Mouse (Mus musculus): ENCODE measurements around the gene Itga3. TPM values are rescaled to one million over a fixed set of nuclear protein-coding genes. Genes with fewer than 3 reads are reported as not detected.

The Itga3 gene
- total and polyA plus RNA-seq, 2 experiments from 2014 or later, result 12.3 to 33.2 TPM

DNA sequence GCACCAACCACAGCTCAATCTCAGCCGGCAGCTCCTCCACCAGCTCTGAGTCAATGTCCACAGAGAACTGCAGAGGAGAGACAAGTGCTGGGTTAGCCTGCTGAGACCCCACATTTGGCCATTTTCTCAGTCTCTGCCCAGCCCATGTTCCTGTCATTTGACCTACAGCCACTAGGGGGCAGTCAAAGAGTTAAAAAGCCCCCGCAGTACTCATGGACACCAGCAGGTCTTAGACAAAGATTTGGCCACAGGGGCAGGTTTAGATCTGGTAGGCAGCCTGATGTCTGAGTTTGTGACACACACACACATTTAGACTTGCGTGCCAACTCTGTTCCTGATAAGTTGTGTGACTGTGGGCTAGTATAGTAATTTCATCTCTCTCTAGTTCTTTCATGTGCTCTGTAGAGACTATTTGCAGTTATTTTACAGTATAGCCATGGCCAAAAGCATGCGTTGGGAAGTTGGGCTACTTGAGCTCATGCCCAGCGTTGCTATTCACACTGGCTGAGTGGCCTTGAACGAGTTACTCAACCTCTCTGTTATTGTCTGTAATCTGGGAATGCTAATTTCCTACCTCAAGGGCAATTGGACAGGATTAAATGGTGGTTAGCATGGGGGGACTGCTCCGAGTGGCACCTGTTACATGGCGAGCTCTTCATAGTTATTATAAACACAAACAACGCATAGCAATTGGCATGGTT is 29.5 kb downstream of the Itga3 start:
- peak; percentile 94 for TF ChIP-seq CTCF (IDR thresholded peaks at IDR 0.05)
- peak; percentile 41; the same call in 1 of the 2 replicates for ATAC-seq (ENCODE audit: low FRiP score)

GRCm38 (mm10) chr11:95044185-95044870 is 32.3 kb downstream of the Itga3 start:
- 50% methylated on average over 13 of the region's 13 CpGs for WGBS

More for the DNA sequence above, 29.5 kb downstream of the Itga3 start:
- 56% methylated on average over 9 of the region's 9 CpGs for WGBS
- no peak overlapping the region for H3K4me3 ChIP-seq (ENCODE audit: low read depth, low read length)
- peaks cover 24% of the 10 kb centered on the region for H3K36me3 ChIP-seq (ENCODE audit: insufficient read depth, low read length)
- H3K9ac ChIP-seq (replicated peaks; ENCODE audit: low read length, poor library complexity, severe bottlenecking), result no peak overlapping the region
- no peak overlapping the region for H3K4me2 ChIP-seq (ENCODE audit: low read depth, low read length, poor library complexity, severe bottlenecking)
- H3K27ac ChIP-seq (ENCODE audit: low read depth, low read length), result no peak overlapping the region
- no peaks in the 10 kb centered on the region for H3K27me3 ChIP-seq (ENCODE audit: insufficient read depth, low read length)
- DNase-seq (ENCODE audit: low spot score), result peak; percentile 82
- no peaks in the 10 kb centered on the region for H3K4me1 ChIP-seq (ENCODE audit: insufficient read depth, low read length)
- no peaks in the 10 kb centered on the region for H3K9me3 ChIP-seq (ENCODE audit: low read length)

DNA sequence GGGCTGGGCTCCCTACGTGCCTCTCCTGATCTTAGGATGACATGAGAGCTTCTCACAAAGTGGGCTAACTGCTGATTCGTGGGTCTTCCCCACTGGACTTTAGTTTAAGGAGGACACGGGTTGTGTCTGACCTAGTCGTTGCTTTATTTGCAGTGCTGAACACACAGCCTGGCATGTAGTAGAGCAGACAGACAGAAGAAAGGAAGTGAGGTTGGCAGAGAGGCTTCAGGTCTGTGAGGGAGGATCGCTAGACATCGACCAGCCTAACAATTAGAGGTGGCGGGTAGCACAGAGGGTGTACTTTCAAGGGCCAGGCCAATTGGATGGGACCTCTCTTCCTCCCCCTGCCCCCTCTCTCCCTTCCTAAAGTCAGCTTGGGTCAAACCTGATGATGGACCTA is 33.0 kb downstream of the Itga3 start:
- Histone ChIP-seq H3K36me3 (ENCODE audit: insufficient read depth, low read length) (peaks cover 18% of the 10 kb centered on the region), H3K4me3 (ENCODE audit: low read depth, low read length) (no peak overlapping the region), H3K9me3 (ENCODE audit: low read length) (no peaks in the 10 kb centered on the region), H3K27ac (ENCODE audit: low read depth, low read length) (no peak overlapping the region), H3K4me2 (ENCODE audit: low read depth, low read length, poor library complexity, severe bottlenecking) (no peak overlapping the region), H3K4me1 (ENCODE audit: insufficient read depth, low read length) (peaks cover 5% of the 10 kb centered on the region; the same call in 1 of the 2 replicates), H3K27me3 (ENCODE audit: insufficient read depth, low read length) (no peaks in the 10 kb centered on the region), H3K9ac (replicated peaks; ENCODE audit: low read length, poor library complexity, severe bottlenecking) (no peak overlapping the region)
- TF ChIP-seq CTCF (IDR thresholded peaks at IDR 0.05), result no peak
- DNase-seq (ENCODE audit: low spot score) (no peak), ATAC-seq (ENCODE audit: low FRiP score) (no peak)
- 56% methylated on average over 7 of the region's 7 CpGs for WGBS

More at GRCm38 (mm10) chr11:95044185-95044870, 32.3 kb downstream of the Itga3 start:
- TF ChIP-seq CTCF (IDR thresholded peaks at IDR 0.05), result no peak
- Histone ChIP-seq H3K9me3 (ENCODE audit: low read length) (no peaks in the 10 kb centered on the region), H3K4me2 (ENCODE audit: low read depth, low read length, poor library complexity, severe bottlenecking) (no peak overlapping the region), H3K27ac (ENCODE audit: low read depth, low read length) (no peak overlapping the region), H3K27me3 (ENCODE audit: insufficient read depth, low read length) (no peaks in the 10 kb centered on the region), H3K36me3 (ENCODE audit: insufficient read depth, low read length) (peaks cover 15% of the 10 kb centered on the region), H3K4me3 (ENCODE audit: low read depth, low read length) (no peak overlapping the region), H3K9ac (replicated peaks; ENCODE audit: low read length, poor library complexity, severe bottlenecking) (no peak overlapping the region), H3K4me1 (ENCODE audit: insufficient read depth, low read length) (peaks cover 5% of the 10 kb centered on the region; the same call in 1 of the 2 replicates)
- DNase-seq (ENCODE audit: low spot score), result no peak
- ATAC-seq (ENCODE audit: low FRiP score), result no peak

- no peak overlapping the region for H3K27ac ChIP-seq (ENCODE audit: low read depth, low read length)
- H3K4me3 ChIP-seq (ENCODE audit: low read depth, low read length), result no peak overlapping the region
- no peak overlapping the region for H3K9ac ChIP-seq (replicated peaks; ENCODE audit: low read length, poor library complexity, severe bottlenecking)
- TF ChIP-seq CTCF (IDR thresholded peaks at IDR 0.05), result no peak
- H3K4me1 ChIP-seq (ENCODE audit: insufficient read depth, low read length), result peaks cover 5% of the 10 kb centered on the region; the same call in 1 of the 2 replicates
- no peaks in the 10 kb centered on the region for H3K9me3 ChIP-seq (ENCODE audit: low read length)
- WGBS, result 96% methylated on average over 4 of the region's 4 CpGs
- no peak for DNase-seq (ENCODE audit: low spot score)
- ATAC-seq (ENCODE audit: low FRiP score), result no peak
- H3K4me2 ChIP-seq (ENCODE audit: low read depth, low read length, poor library complexity, severe bottlenecking), result no peak overlapping the region
- H3K36me3 ChIP-seq (ENCODE audit: insufficient read depth, low read length), result peaks cover 18% of the 10 kb centered on the region
- H3K27me3 ChIP-seq (ENCODE audit: insufficient read depth, low read length), result no peaks in the 10 kb centered on the region
Observed at GRCm38 (mm10) chr11:95043060-95043459, 33.5 kb downstream of the Itga3 start.

- 0 out of 2 replicates have a peak overlapping the region, but pooled peaks have one; percentile 13 for H3K27ac ChIP-seq (ENCODE audit: low read depth, low read length)
- peak; percentile 91 for DNase-seq (ENCODE audit: low spot score)
- H3K36me3 ChIP-seq (ENCODE audit: insufficient read depth, low read length), result peaks cover 18% of the 10 kb centered on the region
- peaks cover 5% of the 10 kb centered on the region; the same call in 1 of the 2 replicates for H3K4me1 ChIP-seq (ENCODE audit: insufficient read depth, low read length)
- ATAC-seq (ENCODE audit: low FRiP score), result no peak
- H3K27me3 ChIP-seq (ENCODE audit: insufficient read depth, low read length), result no peaks in the 10 kb centered on the region
- H3K4me2 ChIP-seq (ENCODE audit: low read depth, low read length, poor library complexity, severe bottlenecking), result peak overlapping the region; percentile 83
- TF ChIP-seq CTCF (IDR thresholded peaks at IDR 0.05), result peak; percentile 86
- WGBS, result under 1% methylated on average over 11 of the region's 11 CpGs
- no peaks in the 10 kb centered on the region for H3K9me3 ChIP-seq (ENCODE audit: low read length)
- H3K9ac ChIP-seq (replicated peaks; ENCODE audit: low read length, poor library complexity, severe bottlenecking), result no peak overlapping the region
- peak overlapping the region; percentile 71 for H3K4me3 ChIP-seq (ENCODE audit: low read depth, low read length)
Observed at GRCm38 (mm10) chr11:95042096-95042495, 34.5 kb downstream of the Itga3 start.
